Mouse (Mus musculus): Measurements from ENCODE around the gene Fat3. TPM values are rescaled to one million over a fixed set of nuclear protein-coding genes. Genes with fewer than 3 reads are reported as not detected.

The Fat3 gene
- total RNA-seq, 2 experiments from 2014 or later: not detected

- ATAC-seq (replicated peaks; ENCODE audit: low FRiP score, poor library complexity, severe bottlenecking): no peak
Measured at GRCm38 (mm10) chr9:16440638-16441037, 60.4 kb downstream of the Fat3 start.

- ATAC-seq (replicated peaks; ENCODE audit: low FRiP score, poor library complexity, severe bottlenecking): no peak
Measured at GRCm38 (mm10) chr9:16439941-16440340, 61.1 kb downstream of the Fat3 start.

- ATAC-seq (replicated peaks; ENCODE audit: low FRiP score, poor library complexity, severe bottlenecking): no peak
Measured at GRCm38 (mm10) chr9:16437805-16438204, 63.3 kb downstream of the Fat3 start.

- ATAC-seq (replicated peaks; ENCODE audit: low FRiP score, poor library complexity, severe bottlenecking): no peak
Measured at GRCm38 (mm10) chr9:16428589-16428988, 72.5 kb downstream of the Fat3 start.

- no peak for ATAC-seq (replicated peaks; ENCODE audit: low FRiP score, poor library complexity, severe bottlenecking)
Measured at GRCm38 (mm10) chr9:16422707-16423106, 78.4 kb downstream of the Fat3 start.

GRCm38 (mm10) chr9:16402815-16403214 lies 98.3 kb downstream of the Fat3 start:
- ATAC-seq (replicated peaks; ENCODE audit: low FRiP score, poor library complexity, severe bottlenecking): no peak

GRCm38 (mm10) chr9:16398734-16399686 lies 102.1 kb downstream of the Fat3 start:
- ATAC-seq (replicated peaks; ENCODE audit: low FRiP score, poor library complexity, severe bottlenecking): no peak

GRCm38 (mm10) chr9:16389141-16389540 lies 111.9 kb downstream of the Fat3 start:
- ATAC-seq (replicated peaks; ENCODE audit: low FRiP score, poor library complexity, severe bottlenecking): no peak

GRCm38 (mm10) chr9:16387527-16387926 lies 113.6 kb downstream of the Fat3 start:
- no peak for ATAC-seq (replicated peaks; ENCODE audit: low FRiP score, poor library complexity, severe bottlenecking)

- no peak for ATAC-seq (replicated peaks; ENCODE audit: low FRiP score, poor library complexity, severe bottlenecking)
Measured at GRCm38 (mm10) chr9:16363713-16364112, 137.4 kb downstream of the Fat3 start.

GRCm38 (mm10) chr9:16361811-16362210 lies 139.3 kb downstream of the Fat3 start:
- ATAC-seq (replicated peaks; ENCODE audit: low FRiP score, poor library complexity, severe bottlenecking): no peak

GRCm38 (mm10) chr9:16356636-16357035 lies 144.4 kb downstream of the Fat3 start:
- no peak for ATAC-seq (replicated peaks; ENCODE audit: low FRiP score, poor library complexity, severe bottlenecking)

GRCm38 (mm10) chr9:16354906-16355305 lies 146.2 kb downstream of the Fat3 start:
- ATAC-seq (replicated peaks; ENCODE audit: low FRiP score, poor library complexity, severe bottlenecking): no peak

GRCm38 (mm10) chr9:16353049-16353724 lies 147.9 kb downstream of the Fat3 start:
- ATAC-seq (replicated peaks; ENCODE audit: low FRiP score, poor library complexity, severe bottlenecking): no peak

GRCm38 (mm10) chr9:16352486-16353048 lies 148.5 kb downstream of the Fat3 start:
- no peak for ATAC-seq (replicated peaks; ENCODE audit: low FRiP score, poor library complexity, severe bottlenecking)

- no peak for ATAC-seq (replicated peaks; ENCODE audit: low FRiP score, poor library complexity, severe bottlenecking)
Measured at GRCm38 (mm10) chr9:16344902-16345855, 155.9 kb downstream of the Fat3 start.

GRCm38 (mm10) chr9:16343191-16343590 lies 157.9 kb downstream of the Fat3 start:
- ATAC-seq (replicated peaks; ENCODE audit: low FRiP score, poor library complexity, severe bottlenecking): no peak

- no peak for ATAC-seq (replicated peaks; ENCODE audit: low FRiP score, poor library complexity, severe bottlenecking)
Measured at GRCm38 (mm10) chr9:16342577-16342976, 158.5 kb downstream of the Fat3 start.

- ATAC-seq (replicated peaks; ENCODE audit: low FRiP score, poor library complexity, severe bottlenecking): no peak
Measured at GRCm38 (mm10) chr9:16330290-16330984, 170.6 kb downstream of the Fat3 start.
